Mouse (Mus musculus): ENCODE results near the gene Eva1c.

DNA sequence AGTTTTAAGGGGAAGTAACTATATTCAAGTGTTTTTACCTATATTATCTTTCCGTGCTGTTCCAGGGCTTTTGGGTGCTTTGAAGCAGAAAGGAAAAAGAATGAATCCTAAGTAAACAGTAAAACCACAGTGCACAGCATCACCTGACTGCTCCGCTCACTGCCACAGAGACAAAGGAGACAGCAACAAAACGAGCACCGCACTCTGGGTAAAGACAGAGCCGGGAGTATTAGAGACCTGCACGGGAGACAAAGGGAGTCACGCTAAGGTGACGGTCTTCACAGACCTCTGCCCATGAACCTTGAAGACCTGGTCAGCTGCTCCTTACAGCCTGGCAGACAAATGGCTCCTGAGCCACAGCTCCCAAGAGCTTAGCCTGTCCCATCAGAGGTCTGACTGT lies 120.5 kb downstream of the Eva1c start:
- no peak for TF ChIP-seq CTCF (IDR thresholded peaks at IDR 0.05; ENCODE audit: extremely low read depth, insufficient read depth, low read length)
- no peak for TF ChIP-seq POLR2A (IDR thresholded peaks at IDR 0.05; ENCODE audit: extremely low read depth, insufficient read depth, low read length)

All from cortical plate, adult 2 months (tissue).